Comparison of ENCODE assay signal across 13 mouse cellular contexts in genomic region chr2:6482411-6482810, GRCm38 (mm10).
DNase-seq lines count a peak whose midpoint lies in the region; ATAC-seq and TF ChIP-seq lines count a peak whose summit lies in the region.
"Had no signal": no experiment of that assay in that cellular context is flagged by ENCODE, and none has a peak within 500 bp of the region (broad histone marks: within the 10 kb centered on the region; RNA-seq: fewer than 3 reads in every experiment).

No protein-coding gene starts in this region.

- no peak for TF ChIP-seq EP300 in heart, adult 2 months (IDR thresholded peaks at IDR 0.05; ENCODE audit: insufficient read depth, low read depth, low read length)

- no peaks in the 10 kb centered on the region for H3K79me2 ChIP-seq in heart, adult 2 months (replicated peaks; ENCODE audit: control insufficient read depth, insufficient read depth, low read length)

- no peak overlapping the region for H3K4me3 ChIP-seq in heart, embryonic 13.5 days
- H3K4me3 ChIP-seq in heart, adult 2 months, result no peak overlapping the region
- H3K4me3 ChIP-seq in embryonic facial prominence, embryonic 10.5 days, result no peak overlapping the region
- no peak overlapping the region for H3K4me3 ChIP-seq in forebrain, embryonic 15.5 days
- H3K4me3 ChIP-seq in midbrain, embryonic 15.5 days, result no peak overlapping the region
- H3K4me3 ChIP-seq: left cerebral cortex, adult 2 months had no signal

- peaks cover 44% of the 10 kb centered on the region for H3K4me1 ChIP-seq in heart, embryonic 13.5 days
- peaks cover 27% of the 10 kb centered on the region for H3K4me1 ChIP-seq in heart, adult 2 months (ENCODE audit: control insufficient read depth, insufficient read depth, low read length)
- H3K4me1 ChIP-seq in embryonic facial prominence, embryonic 10.5 days, result peaks cover 38% of the 10 kb centered on the region
- H3K4me1 ChIP-seq in forebrain, embryonic 15.5 days, result peaks cover 32% of the 10 kb centered on the region
- H3K4me1 ChIP-seq in midbrain, embryonic 15.5 days, result peaks cover 10% of the 10 kb centered on the region; the same call in 1 of the 2 replicates

- no peak overlapping the region for H3K4me2 ChIP-seq in heart, embryonic 13.5 days
- no peak overlapping the region for H3K4me2 ChIP-seq in forebrain, embryonic 15.5 days (replicated peaks)
- H3K4me2 ChIP-seq in midbrain, embryonic 15.5 days, result no peak overlapping the region

- H3K36me3 ChIP-seq in heart, embryonic 13.5 days, result no peaks in the 10 kb centered on the region
- H3K36me3 ChIP-seq in heart, adult 2 months (ENCODE audit: control insufficient read depth, insufficient read depth, low read length), result no peaks in the 10 kb centered on the region
- no peaks in the 10 kb centered on the region for H3K36me3 ChIP-seq in embryonic facial prominence, embryonic 10.5 days (replicated peaks)
- no peaks in the 10 kb centered on the region for H3K36me3 ChIP-seq in forebrain, embryonic 15.5 days
- no peaks in the 10 kb centered on the region for H3K36me3 ChIP-seq in midbrain, embryonic 15.5 days (replicated peaks)

- DNase-seq in heart, adult 2 months, result no peak
- DNase-seq in embryonic facial prominence, embryonic 10.5 days (ENCODE audit: low spot score), result no peak
- no peak for DNase-seq in left cerebral cortex, postnatal 4 days
- no peak for DNase-seq in testis, postnatal 10 days (ENCODE audit: low spot score)
- DNase-seq: cerebellum, adult 18-20 months; embryo, embryonic 11 days had no signal

- intact Hi-C loops in heart, adult 2 months (cut with DNase I), result loop anchor here (5.0 kb wide), 1 partner anchor 60 kb away; no protein-coding TSS in a partner anchor
- intact Hi-C loops in left cerebral cortex, postnatal 4 days (cut with DNase I), result no loop called here

- H3K9ac ChIP-seq in heart, embryonic 13.5 days, result peak overlapping the region; percentile 33; the same call in 1 of the 2 replicates
- H3K9ac ChIP-seq in heart, adult 2 months (ENCODE audit: low read depth, low read length), result no peak overlapping the region
- no peak overlapping the region for H3K9ac ChIP-seq in forebrain, embryonic 15.5 days (replicated peaks)
- H3K9ac ChIP-seq in midbrain, embryonic 15.5 days, result no peak overlapping the region
- H3K9ac ChIP-seq: liver, embryonic 14.5 days had no signal

- no peak for TF ChIP-seq CTCF in heart, adult 2 months (IDR thresholded peaks at IDR 0.05)

- no peaks in the 10 kb centered on the region for H3K27me3 ChIP-seq in heart, embryonic 13.5 days (replicated peaks)
- H3K27me3 ChIP-seq in heart, adult 2 months (ENCODE audit: control insufficient read depth, insufficient read depth, low read length), result no peaks in the 10 kb centered on the region
- no peaks in the 10 kb centered on the region for H3K27me3 ChIP-seq in embryonic facial prominence, embryonic 10.5 days (replicated peaks; ENCODE audit: low read depth, poor library complexity, severe bottlenecking)
- H3K27me3 ChIP-seq in forebrain, embryonic 15.5 days, result no peaks in the 10 kb centered on the region
- no peaks in the 10 kb centered on the region for H3K27me3 ChIP-seq in midbrain, embryonic 15.5 days (replicated peaks)
- H3K27me3 ChIP-seq: CH12.LX, Patski had no signal

- no peak for ATAC-seq in heart, embryonic 13.5 days (ENCODE audit: extremely low read depth, insufficient number of reproducible peaks, low FRiP score, low TSS enrichment)
- ATAC-seq in forebrain, embryonic 15.5 days (replicated peaks), result no peak
- no peak for ATAC-seq in midbrain, embryonic 15.5 days (replicated peaks)
- ATAC-seq: Patski had no signal

- no peak for TF ChIP-seq POLR2A in heart, adult 2 months (IDR thresholded peaks at IDR 0.05; ENCODE audit: insufficient read depth, low read depth, low read length)

- H3K27ac ChIP-seq in heart, embryonic 13.5 days (replicated peaks), result peak overlapping the region; percentile 87
- H3K27ac ChIP-seq in heart, adult 2 months, result no peak overlapping the region
- 0 out of 2 replicates have a peak overlapping the region, but pooled peaks have one; percentile 0 for H3K27ac ChIP-seq in embryonic facial prominence, embryonic 10.5 days (replicated peaks)
- 0 out of 2 replicates have a peak overlapping the region, but pooled peaks have one; percentile 32 for H3K27ac ChIP-seq in forebrain, embryonic 15.5 days (replicated peaks)
- 0 out of 2 replicates have a peak overlapping the region, but pooled peaks have one; percentile 10 for H3K27ac ChIP-seq in midbrain, embryonic 15.5 days
- H3K27ac ChIP-seq: left cerebral cortex, adult 2 months; liver, embryonic 14.5 days had no signal

- WGBS in heart, embryonic 13.5 days, result 50% methylated on average over 3 of the region's 3 CpGs
- WGBS in heart, adult 2 months, result 52% methylated on average over 3 of the region's 3 CpGs
- WGBS in embryonic facial prominence, embryonic 10.5 days, result 41% methylated on average over 3 of the region's 3 CpGs
- WGBS in forebrain, embryonic 15.5 days, result 35% methylated on average over 3 of the region's 3 CpGs
- whole genome bisulfite sequencing in midbrain, embryonic 15.5 days, result 36% methylated on average over 3 of the region's 3 CpGs

- no peaks in the 10 kb centered on the region for H3K9me3 ChIP-seq in heart, embryonic 13.5 days
- H3K9me3 ChIP-seq in embryonic facial prominence, embryonic 10.5 days, result no peaks in the 10 kb centered on the region
- H3K9me3 ChIP-seq in forebrain, embryonic 15.5 days, result no peaks in the 10 kb centered on the region
- no peaks in the 10 kb centered on the region for H3K9me3 ChIP-seq in midbrain, embryonic 15.5 days
